Comparison of ENCODE assay signal across 1 mouse cellular context in genomic region chr10:120165793-120166503, GRCm38 (mm10).
A peak's percentile ranks its signal among the peaks of the same experiment; 100 is the strongest.
TF ChIP-seq lines count a peak whose summit lies in the region.

No protein-coding gene starts in this region.

TF ChIP-seq in CH12.LX, 34 proteins besides CTCF, POLR2A, EP300 and RAD21 (continued from another document):
- TF ChIP-seq MEF2A (IDR thresholded peaks at IDR 0.05; ENCODE audit: borderline replicate concordance, low read depth, low read length), result peak; percentile 82
- TF ChIP-seq CHD2 (IDR thresholded peaks at IDR 0.05; ENCODE audit: low read length), result peak; percentile 28; the same call in 1 of the 2 replicates
- peak; percentile 90 for TF ChIP-seq NRF1 (IDR thresholded peaks at IDR 0.05; ENCODE audit: low read depth, low read length)
- no peak for TF ChIP-seq USF1 (IDR thresholded peaks at IDR 0.05; ENCODE audit: low read depth, low read length)
- peak; percentile 26; the same call in 1 of the 2 replicates for TF ChIP-seq MXI1 (IDR thresholded peaks at IDR 0.05; ENCODE audit: low read depth, low read length)
- no peak for TF ChIP-seq MAZ (IDR thresholded peaks at IDR 0.05; ENCODE audit: low read depth, low read length)
- no peak for TF ChIP-seq PAX5 (IDR thresholded peaks at IDR 0.05; ENCODE audit: low read length)
- 0 out of 2 replicates have a peak, but pooled peaks have one; percentile 7 for TF ChIP-seq KAT2A (IDR thresholded peaks at IDR 0.05; ENCODE audit: insufficient replicate concordance, low read length)
- TF ChIP-seq HCFC1 (IDR thresholded peaks at IDR 0.05; ENCODE audit: low read depth, low read length), result peak; percentile 42
- TF ChIP-seq JUND (conservative IDR thresholded peaks at IDR 0.05; ENCODE audit: low read depth, low read length), result 0 out of 2 replicates have a peak, but pooled peaks have one; percentile 38
- 0 out of 2 replicates have a peak, but pooled peaks have one; percentile 4 for TF ChIP-seq SMC3 (IDR thresholded peaks at IDR 0.05; ENCODE audit: low read depth, low read length)
- no peak for TF ChIP-seq POLR2AphosphoS2 (IDR thresholded peaks at IDR 0.05; ENCODE audit: low read depth, low read length)
- TF ChIP-seq ETS1 (conservative IDR thresholded peaks at IDR 0.05; ENCODE audit: low read depth, low read length), result peak; percentile 69; the same call in 1 of the 2 replicates
- TF ChIP-seq MAFK (IDR thresholded peaks at IDR 0.05; ENCODE audit: insufficient replicate concordance, low read length), result 0 out of 2 replicates have a peak, but pooled peaks have one; percentile 40
- no peak for TF ChIP-seq ZKSCAN1 (IDR thresholded peaks at IDR 0.05; ENCODE audit: borderline replicate concordance, low read depth, low read length)
- no peak for TF ChIP-seq E2F4 (IDR thresholded peaks at IDR 0.05; ENCODE audit: insufficient replicate concordance, low read depth, low read length)
- peak; percentile 49; the same call in 1 of the 2 replicates for TF ChIP-seq JUN (IDR thresholded peaks at IDR 0.05; ENCODE audit: insufficient read depth, low read depth, low read length)
- no peak for TF ChIP-seq ZMIZ1 (IDR thresholded peaks at IDR 0.05; ENCODE audit: low read depth, low read length)
- TF ChIP-seq ELF1 (IDR thresholded peaks at IDR 0.05; ENCODE audit: low read depth, low read length), result no peak
- TF ChIP-seq GABPA (IDR thresholded peaks at IDR 0.05; ENCODE audit: insufficient replicate concordance, low read depth, low read length), result no peak
- no peak; the same call in 1 of the 2 replicates for TF ChIP-seq MYC (IDR thresholded peaks at IDR 0.05; ENCODE audit: low read depth, low read length)
- peak; percentile 63 for TF ChIP-seq NELFE (IDR thresholded peaks at IDR 0.05; ENCODE audit: low read depth, low read length)
- TF ChIP-seq RCOR1 (conservative IDR thresholded peaks at IDR 0.05; ENCODE audit: low read depth, low read length), result peak; percentile 62; the same call in 1 of the 2 replicates
- peak; percentile 74 for TF ChIP-seq TBP (conservative IDR thresholded peaks at IDR 0.05; ENCODE audit: low read depth, low read length)
- TF ChIP-seq TCF12 (IDR thresholded peaks at IDR 0.05; ENCODE audit: low read depth, low read length), result peak; percentile 53; the same call in 1 of the 2 replicates
- TF ChIP-seq BHLHE40 (IDR thresholded peaks at IDR 0.05; ENCODE audit: low read depth, low read length), result peak; percentile 50
